Mouse (Mus musculus): ENCODE measurements around the gene Rpl29.

Gene Rpl29

GRCm38 (mm10) chr9:106454888-106455681 lies 25.8 kb downstream of the Rpl29 start:
- in situ Hi-C loops (cut with MboI): no loop called here

- in situ Hi-C loops (cut with MboI): no loop called here
These were observed 27.3 kb downstream of the Rpl29 start for GRCm38 (mm10) chr9:106456325-106457162.

GRCm38 (mm10) chr9:106457163-106457559 lies 27.9 kb downstream of the Rpl29 start:
- in situ Hi-C loops (cut with MboI): no loop called here

- in situ Hi-C loops (cut with MboI): no loop called here
These were observed 28.7 kb downstream of the Rpl29 start for GRCm38 (mm10) chr9:106457920-106458319.

- in situ Hi-C loops (cut with MboI): no loop called here
These were observed 30.7 kb downstream of the Rpl29 start for GRCm38 (mm10) chr9:106459946-106460345.

- in situ Hi-C loops (cut with MboI): no loop called here
These were observed 31.3 kb downstream of the Rpl29 start for GRCm38 (mm10) chr9:106460401-106461025.

GRCm38 (mm10) chr9:106461026-106461415 lies 31.8 kb downstream of the Rpl29 start:
- in situ Hi-C loops (cut with MboI): no loop called here

- in situ Hi-C loops (cut with MboI): no loop called here
These were observed 32.6 kb downstream of the Rpl29 start for GRCm38 (mm10) chr9:106461641-106462429.

- in situ Hi-C loops (cut with MboI): no loop called here
These were observed 33.2 kb downstream of the Rpl29 start for GRCm38 (mm10) chr9:106462430-106462800.

GRCm38 (mm10) chr9:106463122-106464063 lies 34.1 kb downstream of the Rpl29 start:
- in situ Hi-C loops (cut with MboI): no loop called here

- in situ Hi-C loops (cut with MboI): no loop called here
These were observed 35.7 kb downstream of the Rpl29 start for GRCm38 (mm10) chr9:106464751-106465541.

- in situ Hi-C loops (cut with MboI): no loop called here
These were observed 36.4 kb downstream of the Rpl29 start, which contains the start of gene Gpr62 for GRCm38 (mm10) chr9:106465571-106466200. Gene Gpr62 (minus strand): TSS chr9:106465938.

- in situ Hi-C loops (cut with MboI): no loop called here
These were observed 37.5 kb downstream of the Rpl29 start for GRCm38 (mm10) chr9:106466721-106467120.

- in situ Hi-C loops (cut with MboI): no loop called here
These were observed 38.5 kb downstream of the Rpl29 start for GRCm38 (mm10) chr9:106467746-106468145.

- in situ Hi-C loops (cut with MboI): no loop called here
These were observed 40.1 kb downstream of the Rpl29 start for GRCm38 (mm10) chr9:106469317-106469716.

GRCm38 (mm10) chr9:106469776-106470175 lies 40.5 kb downstream of the Rpl29 start:
- in situ Hi-C loops (cut with MboI): no loop called here

GRCm38 (mm10) chr9:106470991-106471750 lies 41.9 kb downstream of the Rpl29 start:
- in situ Hi-C loops (cut with MboI): no loop called here

GRCm38 (mm10) chr9:106471892-106472291 lies 42.6 kb downstream of the Rpl29 start:
- in situ Hi-C loops (cut with MboI): no loop called here

All from mature B cell (primary cell).